Mouse (Mus musculus): ENCODE data around the gene Timm13.

Timm13 gene

DNA sequence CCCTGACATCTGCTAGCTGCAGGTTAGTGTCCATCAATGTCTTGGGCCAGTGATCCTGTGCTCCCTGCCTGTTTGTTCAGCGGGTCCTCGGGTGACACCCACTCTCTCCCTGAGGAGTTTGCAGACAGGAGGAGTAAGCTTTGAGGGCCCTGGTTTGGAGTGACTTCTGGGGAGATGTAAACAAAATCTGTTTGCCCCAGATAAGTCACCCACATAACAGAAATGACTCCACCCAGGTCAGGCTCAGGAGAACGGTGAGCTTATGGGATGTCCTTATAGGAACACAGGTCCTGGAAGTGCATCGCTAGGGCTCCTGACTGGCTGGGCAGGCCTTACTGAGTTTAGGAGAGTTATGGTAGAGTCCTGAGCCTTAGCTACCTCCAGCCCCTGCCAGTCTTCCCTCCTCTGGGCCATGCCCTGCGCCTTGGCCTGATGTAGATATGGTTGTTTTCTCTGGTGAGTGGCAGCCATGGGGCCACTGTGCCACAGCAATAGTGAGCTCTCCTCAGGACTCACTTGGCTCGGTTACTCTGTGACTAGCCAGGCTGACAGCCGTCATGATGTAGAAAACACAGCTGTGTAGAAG, 42.3 kb downstream of the Timm13 start:
- no peak for DNase-seq (ENCODE audit: low spot score)

- no peak for DNase-seq (ENCODE audit: low spot score)
Observed at GRCm38 (mm10) chr10:80857848-80858247, 42.9 kb downstream of the Timm13 start.

DNA sequence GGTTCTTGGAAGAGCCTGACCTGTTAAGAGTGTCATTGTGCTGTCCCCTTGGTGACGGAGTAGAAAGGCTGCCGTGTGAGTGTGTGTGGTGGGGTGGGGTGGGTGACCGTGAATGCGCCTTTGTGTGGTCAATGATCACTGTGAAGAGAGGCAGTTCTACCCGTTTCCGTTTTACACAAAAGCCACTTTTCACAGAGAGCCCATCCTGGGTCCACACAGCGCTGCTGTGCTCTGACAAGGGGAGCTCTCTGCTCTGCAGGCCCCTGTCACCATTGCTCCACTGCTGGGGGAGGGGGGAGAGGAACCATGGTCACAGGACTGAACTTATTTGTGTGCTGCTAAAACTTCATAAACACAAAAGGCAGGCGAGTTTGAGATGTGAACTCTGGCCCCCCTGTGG, 43.4 kb downstream of the Timm13 start:
- DNase-seq (ENCODE audit: low spot score), result no peak

GRCm38 (mm10) chr10:80856908-80857307, 43.9 kb downstream of the Timm13 start:
- no peak for DNase-seq (ENCODE audit: low spot score)

DNA sequence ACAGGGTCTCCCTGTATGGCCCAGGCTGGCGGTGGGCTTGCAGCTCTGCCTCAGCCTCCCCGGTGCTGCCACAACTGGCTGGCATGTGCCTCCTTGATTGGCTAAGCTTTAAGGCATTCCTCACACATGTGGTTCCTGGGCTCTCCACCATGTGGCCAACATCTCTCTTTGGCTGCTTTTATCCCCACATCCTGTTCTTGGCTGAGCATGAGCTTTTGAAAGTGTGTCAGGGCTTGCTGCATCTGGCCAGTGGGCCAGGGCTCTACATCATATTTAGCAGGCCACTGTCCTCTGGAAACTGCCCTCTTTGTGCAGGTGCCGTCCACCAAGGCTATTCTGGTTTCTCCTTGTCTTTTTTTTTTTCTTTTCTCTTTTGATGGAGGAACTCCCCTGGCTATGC, 44.5 kb downstream of the Timm13 start:
- DNase-seq (ENCODE audit: low spot score), result peak; percentile 21

- no peak for DNase-seq (ENCODE audit: low spot score)
Observed at GRCm38 (mm10) chr10:80855749-80856073, 45.1 kb downstream of the Timm13 start.

- peak; percentile 96 for DNase-seq (ENCODE audit: low spot score)
Observed at GRCm38 (mm10) chr10:80854913-80855748, 45.6 kb downstream of the Timm13 start, which contains the start of the genes Lsm7 and Sppl2b. Gene Lsm7 (minus strand): TSS chr10:80855209. Gene Sppl2b (plus strand): TSS chr10:80855275.

Measured in T-cell, adult 2 months (primary cell).